Mouse (Mus musculus) neural tube, embryonic 12.5 days (tissue): Measurements from ENCODE around the gene Pttg1. TPM values are rescaled to one million over a fixed set of nuclear protein-coding genes. Genes with fewer than 3 reads are reported as not detected.
A peak's percentile ranks its signal among the peaks of the same experiment; 100 is the strongest.

Experiments
- ATAC-seq: fragments of 200-750 bp; cut with Nextera tagmentation; 2 replicates; pipeline ENCODE4 v1.8.0; 2017; ENCODE audit warnings: low read depth, mild to moderate bottlenecking, moderate TSS enrichment, moderate library complexity; ENCODE audit not compliant: low FRiP score
- H3K27ac ChIP-seq: fragments of 300-500 bp; sonication (generic); 2 replicates; pipeline ENCODE4 v1.5.1; 2016
- H3K27me3 ChIP-seq: fragments of 300-500 bp; sonication (generic); replicated peaks from 2 replicates; pipeline ENCODE4 v1.6.1; 2016; ENCODE audit warnings: mild to moderate bottlenecking
- H3K36me3 ChIP-seq: fragments of 300-500 bp; sonication (generic); 2 replicates; pipeline ENCODE4 v1.6.1; 2016; ENCODE audit warnings: mild to moderate bottlenecking
- H3K4me1 ChIP-seq: fragments of 300-500 bp; sonication (generic); 2 replicates; pipeline ENCODE4 v1.6.1; 2016
- H3K4me2 ChIP-seq: fragments of 300-500 bp; sonication (generic); replicated peaks from 2 replicates; pipeline ENCODE4 v1.6.1; 2016; ENCODE audit warnings: mild to moderate bottlenecking
- H3K4me3 ChIP-seq: fragments of 300-500 bp; sonication (generic); 2 replicates; pipeline ENCODE4 v1.5.1; 2016
- H3K9ac ChIP-seq: fragments of 300-500 bp; sonication (generic); 2 replicates; pipeline ENCODE4 v1.6.1; 2016; ENCODE audit warnings: mild to moderate bottlenecking
- H3K9me3 ChIP-seq: fragments of 300-500 bp; sonication (generic); 2 replicates; pipeline ENCODE4 v1.6.1; 2016; ENCODE audit warnings: mild to moderate bottlenecking
- WGBS: fragments of 180-500 bp; shearing (Covaris S2); methylation state at CpG from one replicate; pipeline ENCODE4 v1.1.7; 2016; 5-methylcytosine and 5-hydroxymethylcytosine counted together
- polyA plus RNA-seq: library from polyadenylated mRNA; unstranded; fragments of >200 nt; fragmentation: Nextera tagmentation; extraction: Ambion mirVana; gene quantifications from 2 replicates; pipeline ENCODE4 v1.2.1, GENCODE M21; 2016

The Pttg1 gene
- polyA plus RNA-seq = 64.0 and 65.7 TPM in 2 replicates

DNA sequence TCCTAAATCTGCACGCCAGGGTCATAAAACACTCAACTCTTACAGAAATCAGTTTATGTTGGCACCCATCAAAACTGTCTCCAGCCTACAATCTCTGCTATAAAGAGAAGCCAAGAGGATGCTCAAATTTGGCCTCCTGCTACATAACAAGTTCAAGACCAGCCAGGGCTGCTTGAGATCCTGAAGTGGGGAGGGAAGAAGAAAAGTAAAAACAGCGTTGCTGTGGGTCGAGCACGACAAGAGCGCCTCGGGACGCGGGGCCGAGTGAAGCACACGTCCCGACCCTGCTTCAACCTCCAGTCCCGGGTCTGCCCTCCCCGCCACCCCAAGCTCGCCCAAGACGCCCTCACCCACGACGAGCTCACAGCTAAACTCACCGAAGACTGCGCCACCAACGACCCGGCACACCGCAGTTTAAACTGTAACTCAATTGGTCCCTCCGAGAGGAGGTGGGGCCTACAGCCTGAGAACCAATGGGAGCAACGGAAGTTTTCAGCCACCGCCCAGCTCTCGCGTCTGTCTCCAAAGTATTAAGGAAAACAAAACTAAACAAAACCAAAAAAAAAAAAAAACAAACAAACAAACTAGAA is at the start of gene Pttg1:
Pttg1 (minus strand) TSS at position 428 of the 590 bp plus-strand sequence.
- Histone ChIP-seq H3K4me3 (peak within 1 kb of the TSS; percentile 48), H3K36me3 (no peaks in the 10 kb centered on the region), H3K9me3 (no peaks in the 10 kb centered on the region), H3K9ac (peak within 1 kb of the TSS; percentile 53), H3K4me1 (peaks cover 6% of the 10 kb centered on the region; the same call in 1 of the 2 replicates), H3K27me3 (no peaks in the 10 kb centered on the region), H3K27ac (no peak within 1 kb of the TSS), H3K4me2 (peak within 1 kb of the TSS; percentile 58)
- 4% methylated on average over 27 of the region's 27 CpGs for WGBS
- ATAC-seq = peak; percentile 94

DNA sequence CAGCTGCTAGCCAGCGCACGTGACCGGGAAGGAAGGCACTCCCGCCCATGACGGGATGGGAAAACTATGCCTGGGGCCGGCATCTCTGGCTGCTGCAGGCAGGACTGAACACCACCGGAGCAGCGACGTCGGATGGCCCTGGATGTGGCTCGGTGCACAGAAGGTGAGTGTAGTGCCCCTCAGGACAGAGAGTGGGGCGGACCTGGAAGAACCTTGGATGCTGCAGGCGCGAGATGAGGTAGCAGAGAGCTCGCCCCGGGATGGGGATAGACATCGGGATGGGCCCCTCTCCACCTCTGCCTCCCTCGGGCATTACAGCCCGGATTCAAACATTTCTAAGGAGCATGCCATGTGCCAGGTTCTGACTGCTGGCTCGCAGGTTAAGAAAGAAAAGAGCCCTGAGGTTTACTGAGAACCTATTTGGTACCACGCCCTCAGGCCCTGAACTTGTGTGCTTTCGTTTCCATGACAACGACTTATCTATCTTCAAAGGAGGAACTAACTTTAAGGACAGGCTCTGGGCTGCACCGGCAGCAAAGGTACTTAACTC is 48.2 kb upstream of the Pttg1 start, which contains the start of gene C1qtnf2:
C1qtnf2 (plus strand) TSS at position 52 of the 550 bp plus-strand sequence.
- WGBS = 5% methylated on average over 24 of the region's 24 CpGs
- H3K4me2 ChIP-seq = peak within 1 kb of the TSS; percentile 71
- peak within 1 kb of the TSS; percentile 52 for H3K9ac ChIP-seq
- H3K27me3 ChIP-seq = no peaks in the 10 kb centered on the region
- H3K4me3 ChIP-seq = peak within 1 kb of the TSS; percentile 26
- no peaks in the 10 kb centered on the region for H3K9me3 ChIP-seq
- peak; percentile 71 for ATAC-seq
- H3K27ac ChIP-seq = no peak within 1 kb of the TSS
- H3K4me1 ChIP-seq = peaks cover 8% of the 10 kb centered on the region
- H3K36me3 ChIP-seq = no peaks in the 10 kb centered on the region

DNA sequence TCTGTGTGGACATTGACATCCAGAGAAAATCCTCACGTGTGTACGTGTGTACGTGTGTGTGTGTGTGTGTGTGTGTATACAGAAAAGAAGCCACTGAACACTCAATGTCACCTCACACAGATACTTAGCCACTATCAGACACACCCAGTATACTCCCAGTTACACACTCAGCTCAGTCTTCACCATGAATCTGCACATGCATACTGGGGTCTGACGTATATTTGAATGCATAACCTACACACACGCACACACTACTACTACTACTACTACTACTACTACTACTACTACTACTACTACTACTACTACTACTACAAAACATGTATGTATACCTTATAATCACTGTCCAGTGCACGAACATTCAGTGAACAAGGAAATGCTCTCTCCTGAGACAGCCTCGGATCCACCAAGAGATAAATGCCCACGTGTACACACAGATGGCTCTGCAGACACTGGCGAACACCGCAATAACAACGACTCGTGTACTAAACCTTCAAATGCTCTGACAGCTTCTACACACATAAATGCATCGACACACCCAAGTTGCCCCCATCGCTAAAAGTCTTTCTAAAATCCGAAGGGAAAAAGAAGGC is 47.7 kb upstream of the Pttg1 start:
- H3K4me3 ChIP-seq = peak overlapping the region; percentile 26; the same call in 1 of the 2 replicates
- no peaks in the 10 kb centered on the region for H3K27me3 ChIP-seq
- peaks cover 8% of the 10 kb centered on the region for H3K4me1 ChIP-seq
- H3K27ac ChIP-seq = no peak overlapping the region
- 57% methylated on average over 15 of the region's 15 CpGs for WGBS
- peak overlapping the region; percentile 71 for H3K4me2 ChIP-seq
- no peaks in the 10 kb centered on the region for H3K36me3 ChIP-seq
- H3K9me3 ChIP-seq = no peaks in the 10 kb centered on the region
- ATAC-seq = peak; percentile 62; the same call in 1 of the 2 replicates
- H3K9ac ChIP-seq = peak overlapping the region; percentile 52

DNA sequence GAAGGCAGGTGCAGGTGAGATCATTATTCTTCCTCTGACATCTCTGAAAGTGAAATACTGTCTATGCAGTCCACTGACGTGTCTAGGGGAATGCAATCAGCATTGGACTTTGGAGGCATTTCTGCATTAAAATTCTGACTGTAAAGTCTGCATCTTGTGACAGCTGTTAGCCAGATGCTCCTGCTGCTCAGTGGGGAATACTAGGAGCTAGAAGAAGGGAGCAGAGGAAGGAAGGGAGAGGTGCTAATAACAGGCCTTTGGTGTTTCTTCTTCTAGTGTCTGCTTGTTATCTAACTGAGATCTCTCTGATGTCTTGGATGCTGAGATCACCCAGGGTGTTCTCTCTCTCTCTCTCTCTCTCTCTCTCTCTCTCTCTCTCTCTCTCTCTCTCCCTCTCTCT is 47.1 kb upstream of the Pttg1 start:
- no peak for ATAC-seq
- peaks cover 8% of the 10 kb centered on the region for H3K4me1 ChIP-seq
- H3K9ac ChIP-seq = no peak overlapping the region
- H3K27me3 ChIP-seq = no peaks in the 10 kb centered on the region
- no peak overlapping the region for H3K4me3 ChIP-seq
- H3K9me3 ChIP-seq = no peaks in the 10 kb centered on the region
- no peak overlapping the region for H3K27ac ChIP-seq
- 55% methylated on average over 1 of the region's 1 CpGs for WGBS
- no peak overlapping the region for H3K4me2 ChIP-seq
- no peaks in the 10 kb centered on the region for H3K36me3 ChIP-seq

DNA sequence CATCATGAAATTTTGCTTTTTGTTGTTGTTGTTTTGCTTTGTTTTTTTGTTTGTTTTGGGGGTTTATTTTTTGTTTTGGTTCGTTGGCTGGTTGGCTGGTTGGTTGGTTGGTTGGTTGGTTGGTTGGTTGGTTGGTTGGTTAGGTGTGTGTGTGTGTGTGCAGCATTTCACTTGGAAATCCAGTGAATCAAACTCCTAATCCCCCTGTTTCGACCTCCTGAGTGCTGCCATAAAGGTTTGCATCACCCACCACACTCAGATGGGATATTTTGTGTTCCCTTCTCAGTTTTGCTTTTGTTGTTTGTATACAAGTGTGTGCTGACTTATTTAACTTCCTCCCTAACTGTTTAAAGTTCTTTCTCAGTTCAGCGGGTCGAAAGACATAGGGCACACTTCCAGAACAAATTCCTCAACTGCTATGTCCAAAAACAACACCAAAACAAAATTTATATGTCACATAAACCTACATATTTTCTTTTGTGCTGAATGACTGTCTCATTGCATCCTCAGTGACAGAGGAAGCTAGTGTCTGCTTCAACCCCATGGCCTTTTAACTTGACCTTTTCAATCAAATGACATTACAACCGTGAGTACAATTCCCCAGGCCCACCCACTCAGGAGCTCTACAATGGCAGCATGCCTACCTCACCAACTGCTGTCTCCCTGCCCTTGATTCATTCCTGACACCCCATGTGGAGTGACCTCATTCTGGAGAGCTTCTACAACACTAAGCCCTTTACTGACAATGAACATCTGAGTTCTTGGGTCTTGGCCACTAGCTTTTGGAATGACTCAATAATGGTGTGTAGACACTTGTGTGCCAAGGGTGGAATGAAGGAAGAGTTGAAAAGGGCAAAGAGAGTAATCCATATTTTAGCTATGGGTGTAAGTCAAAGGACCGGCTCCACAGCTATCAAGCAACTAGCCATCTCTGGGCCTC is 45.1 kb upstream of the Pttg1 start:
- ATAC-seq = no peak
- 68% methylated on average over 6 of the region's 6 CpGs for WGBS
- H3K36me3 ChIP-seq = no peaks in the 10 kb centered on the region
- H3K9ac ChIP-seq = no peak overlapping the region
- no peak overlapping the region for H3K4me2 ChIP-seq
- no peak overlapping the region for H3K4me3 ChIP-seq
- H3K9me3 ChIP-seq = no peaks in the 10 kb centered on the region
- peaks cover 8% of the 10 kb centered on the region for H3K4me1 ChIP-seq
- no peaks in the 10 kb centered on the region for H3K27me3 ChIP-seq
- H3K27ac ChIP-seq = no peak overlapping the region

DNA sequence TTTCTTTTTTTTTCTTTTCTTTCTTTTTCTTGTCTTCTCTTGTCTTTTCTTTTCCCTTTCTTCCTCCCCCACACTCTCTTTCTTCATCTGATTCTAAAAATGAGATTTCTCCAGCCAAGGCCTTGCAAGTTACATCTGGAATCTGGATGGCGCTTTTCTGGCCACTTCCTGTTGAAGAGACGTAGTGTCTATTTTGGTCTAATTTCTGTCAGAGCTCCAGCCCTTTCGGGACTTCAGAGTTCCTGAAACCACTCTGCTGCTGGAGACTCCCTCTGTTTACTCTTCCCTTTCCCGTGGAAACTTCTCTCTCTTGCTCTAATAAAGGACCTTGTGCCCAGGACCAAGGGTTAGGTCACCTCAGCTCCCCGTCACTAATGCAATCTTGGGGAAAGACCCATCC is 44.1 kb upstream of the Pttg1 start:
- no peaks in the 10 kb centered on the region for H3K36me3 ChIP-seq
- no peak overlapping the region for H3K4me3 ChIP-seq
- H3K27ac ChIP-seq = no peak overlapping the region
- H3K9ac ChIP-seq = no peak overlapping the region
- no peak overlapping the region for H3K4me2 ChIP-seq
- no peak for ATAC-seq
- peaks cover 8% of the 10 kb centered on the region for H3K4me1 ChIP-seq
- no peaks in the 10 kb centered on the region for H3K27me3 ChIP-seq
- 75% methylated on average over 5 of the region's 5 CpGs for WGBS
- no peaks in the 10 kb centered on the region for H3K9me3 ChIP-seq

DNA sequence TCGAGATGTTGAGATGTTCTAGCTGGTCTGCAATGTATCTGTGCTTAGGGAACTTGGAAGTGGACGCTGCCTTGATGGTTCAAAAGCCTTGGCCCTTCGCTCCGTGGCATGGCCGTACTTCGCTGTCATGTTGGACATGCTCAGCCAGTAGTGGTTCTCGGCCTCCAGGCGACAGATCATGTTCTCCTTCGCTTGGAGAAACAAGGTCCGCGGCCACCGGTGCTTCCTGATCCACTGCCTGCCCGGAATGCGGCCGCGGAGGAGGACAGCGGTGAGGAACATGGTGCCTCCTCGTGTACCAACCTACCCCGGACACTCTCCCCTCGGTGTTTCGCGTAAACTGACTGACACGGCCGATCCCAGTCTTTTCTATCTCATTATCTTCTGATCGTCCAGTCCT is 37.2 kb upstream of the Pttg1 start:
- 0 out of 2 replicates have a peak, but pooled peaks cover 5% of the 10 kb centered on the region for H3K9me3 ChIP-seq
- H3K27ac ChIP-seq = no peak overlapping the region
- 94% methylated on average over 25 of the region's 25 CpGs for WGBS
- H3K27me3 ChIP-seq = no peaks in the 10 kb centered on the region
- no peak for ATAC-seq
- H3K4me1 ChIP-seq = no peaks in the 10 kb centered on the region
- no peak overlapping the region for H3K4me2 ChIP-seq
- no peak overlapping the region for H3K9ac ChIP-seq
- no peak overlapping the region for H3K4me3 ChIP-seq
- H3K36me3 ChIP-seq = no peaks in the 10 kb centered on the region

DNA sequence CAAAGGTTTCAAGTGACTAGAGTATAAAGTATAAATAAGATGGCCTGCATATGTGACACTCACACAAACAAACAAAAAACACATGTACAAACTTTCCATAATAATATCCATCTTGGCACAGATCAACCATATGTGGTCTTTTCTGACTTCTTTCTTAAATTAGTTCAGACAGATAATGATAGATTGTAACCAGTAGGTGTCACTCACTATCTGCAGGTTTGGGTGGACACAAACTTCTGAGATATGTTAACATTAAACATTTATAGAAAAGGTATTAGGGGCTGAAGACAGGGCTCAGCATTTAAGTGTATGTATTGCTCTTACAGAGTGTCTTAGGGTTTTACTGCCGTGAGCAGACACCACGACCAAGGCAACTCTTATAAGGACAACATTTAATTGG is 26.2 kb upstream of the Pttg1 start:
- Histone ChIP-seq H3K4me1 (no peaks in the 10 kb centered on the region), H3K27ac (no peak overlapping the region), H3K4me2 (no peak overlapping the region), H3K9ac (no peak overlapping the region), H3K9me3 (no peaks in the 10 kb centered on the region), H3K36me3 (peaks cover 6% of the 10 kb centered on the region), H3K27me3 (no peaks in the 10 kb centered on the region), H3K4me3 (no peak overlapping the region)
- ATAC-seq = no peak
- 71% methylated on average over 2 of the region's 2 CpGs for WGBS

DNA sequence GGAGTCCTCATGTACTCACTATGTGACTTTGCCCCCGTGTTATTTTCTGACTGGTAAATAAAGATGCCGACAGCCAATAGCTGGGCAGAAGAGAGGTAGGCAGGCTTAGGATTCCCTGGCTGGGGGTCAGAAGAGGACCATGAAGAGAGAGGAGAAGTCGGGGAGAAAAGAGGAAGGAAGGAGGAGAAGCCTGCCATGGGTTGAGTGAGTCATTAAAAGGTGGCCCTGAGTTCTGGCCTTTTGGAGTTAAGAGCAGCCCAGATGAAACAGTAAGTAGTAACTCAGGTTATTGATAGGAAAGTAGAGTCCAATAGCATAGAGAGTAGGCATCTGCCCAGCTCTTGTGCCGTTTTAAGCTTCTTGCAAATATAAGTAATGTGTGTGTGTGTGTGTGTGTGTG is 25.3 kb upstream of the Pttg1 start:
- WGBS = 70% methylated on average over 4 of the region's 4 CpGs
- ATAC-seq = no peak
- no peaks in the 10 kb centered on the region for H3K9me3 ChIP-seq

DNA sequence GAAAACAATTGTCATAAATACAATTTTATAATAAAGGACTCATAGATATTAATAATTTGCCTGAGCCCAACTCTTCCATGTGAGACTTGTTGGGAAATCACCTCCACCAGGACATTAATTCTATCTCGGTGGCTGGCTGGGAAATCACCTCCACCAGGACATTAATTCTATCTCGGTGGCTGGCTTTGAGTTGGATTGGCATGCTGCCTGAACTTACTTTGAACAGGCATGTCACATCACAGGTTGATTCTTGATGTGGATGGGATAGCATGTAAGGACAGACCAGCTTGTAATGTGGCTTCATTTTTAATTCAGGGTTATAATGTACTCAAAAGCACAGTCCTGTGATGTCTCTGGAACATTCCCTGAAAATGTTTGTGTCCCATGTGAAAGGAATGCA is 23.9 kb upstream of the Pttg1 start:
- no peaks in the 10 kb centered on the region for H3K9me3 ChIP-seq
- peaks cover 28% of the 10 kb centered on the region for H3K36me3 ChIP-seq
- ATAC-seq = no peak
- no peak overlapping the region for H3K4me3 ChIP-seq
- H3K27ac ChIP-seq = no peak overlapping the region
- H3K27me3 ChIP-seq = no peaks in the 10 kb centered on the region
- no peaks in the 10 kb centered on the region for H3K4me1 ChIP-seq
- 90% methylated on average over 2 of the region's 2 CpGs for WGBS
- H3K4me2 ChIP-seq = no peak overlapping the region
- no peak overlapping the region for H3K9ac ChIP-seq

More for the DNA sequence above, 25.3 kb upstream of the Pttg1 start:
- H3K27ac ChIP-seq = no peak overlapping the region
- no peak overlapping the region for H3K4me2 ChIP-seq
- no peak overlapping the region for H3K9ac ChIP-seq
- no peaks in the 10 kb centered on the region for H3K27me3 ChIP-seq
- H3K36me3 ChIP-seq = peaks cover 14% of the 10 kb centered on the region
- no peaks in the 10 kb centered on the region for H3K4me1 ChIP-seq
- H3K4me3 ChIP-seq = no peak overlapping the region

DNA sequence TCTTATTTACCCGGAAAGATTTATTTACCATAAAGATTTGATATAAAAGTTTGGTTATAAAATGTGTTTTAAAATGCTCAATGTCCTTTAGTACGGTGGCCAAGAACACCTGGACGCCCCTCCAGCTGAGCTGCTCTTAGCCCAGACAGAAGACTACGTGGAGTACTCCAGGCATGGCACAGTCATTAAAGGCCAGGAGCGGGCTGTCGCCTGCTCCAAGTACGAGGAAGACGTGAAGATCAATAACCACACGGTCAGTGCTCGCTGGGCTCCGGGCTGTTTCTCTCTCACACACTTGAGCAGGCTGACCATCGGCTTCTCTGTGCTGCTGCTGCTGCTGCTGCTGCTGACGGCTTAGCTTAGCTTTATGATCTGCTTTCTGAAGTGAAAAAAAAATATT is 17.1 kb upstream of the Pttg1 start:
- no peak overlapping the region for H3K9ac ChIP-seq
- no peak overlapping the region for H3K4me2 ChIP-seq
- H3K9me3 ChIP-seq = no peaks in the 10 kb centered on the region
- ATAC-seq = no peak
- H3K36me3 ChIP-seq = peaks cover 92% of the 10 kb centered on the region
- no peaks in the 10 kb centered on the region for H3K27me3 ChIP-seq
- H3K27ac ChIP-seq = no peak overlapping the region
- H3K4me3 ChIP-seq = no peak overlapping the region
- H3K4me1 ChIP-seq = no peaks in the 10 kb centered on the region
- 95% methylated on average over 13 of the region's 13 CpGs for WGBS

DNA sequence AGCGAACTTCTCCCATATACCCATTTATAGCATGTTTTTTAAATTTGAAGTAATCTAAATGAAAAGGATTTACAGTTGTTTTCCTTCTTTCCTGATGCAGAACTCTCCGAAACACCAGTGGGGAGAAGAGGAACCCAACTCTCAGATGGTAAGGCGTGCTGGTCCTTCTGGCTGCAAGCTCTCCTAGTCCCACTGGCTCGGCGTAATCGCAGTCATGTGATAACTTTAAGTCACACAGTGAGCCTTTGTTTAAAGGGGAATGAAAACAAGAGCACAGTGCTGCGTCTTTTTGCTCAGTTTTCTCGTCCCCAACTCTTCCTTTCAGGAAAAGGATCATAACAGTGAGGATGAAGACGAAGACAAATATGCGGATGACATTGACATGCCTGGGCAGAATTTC is 15.1 kb upstream of the Pttg1 start:
- 97% methylated on average over 10 of the region's 10 CpGs for WGBS
- peaks cover 86% of the 10 kb centered on the region for H3K36me3 ChIP-seq

More for the DNA sequence above, 15.1 kb upstream of the Pttg1 start:
- no peaks in the 10 kb centered on the region for H3K9me3 ChIP-seq
- no peak overlapping the region for H3K4me3 ChIP-seq
- no peak for ATAC-seq
- no peak overlapping the region for H3K9ac ChIP-seq
- no peaks in the 10 kb centered on the region for H3K27me3 ChIP-seq
- H3K4me1 ChIP-seq = no peaks in the 10 kb centered on the region
- H3K4me2 ChIP-seq = no peak overlapping the region
- no peak overlapping the region for H3K27ac ChIP-seq
